Mouse (Mus musculus) urinary bladder, postnatal 14 days (tissue): ENCODE results near the gene Cyp2u1.
A peak's percentile ranks its signal among the peaks of the same experiment; 100 is the strongest.

Experiments used
- DNase-seq: peaks from one replicate; pipeline ENCODE4 v3.0.0; 2021; ENCODE audit warnings: low spot score

The Cyp2u1 gene

GRCm38 (mm10) chr3:131255399-131255981, 47.5 kb downstream of the Cyp2u1 start:
- DNase-seq, result no peak

GRCm38 (mm10) chr3:131254991-131255390, 48.0 kb downstream of the Cyp2u1 start:
- DNase-seq, result no peak

GRCm38 (mm10) chr3:131251601-131252000, 51.4 kb downstream of the Cyp2u1 start:
- DNase-seq, result no peak

DNA sequence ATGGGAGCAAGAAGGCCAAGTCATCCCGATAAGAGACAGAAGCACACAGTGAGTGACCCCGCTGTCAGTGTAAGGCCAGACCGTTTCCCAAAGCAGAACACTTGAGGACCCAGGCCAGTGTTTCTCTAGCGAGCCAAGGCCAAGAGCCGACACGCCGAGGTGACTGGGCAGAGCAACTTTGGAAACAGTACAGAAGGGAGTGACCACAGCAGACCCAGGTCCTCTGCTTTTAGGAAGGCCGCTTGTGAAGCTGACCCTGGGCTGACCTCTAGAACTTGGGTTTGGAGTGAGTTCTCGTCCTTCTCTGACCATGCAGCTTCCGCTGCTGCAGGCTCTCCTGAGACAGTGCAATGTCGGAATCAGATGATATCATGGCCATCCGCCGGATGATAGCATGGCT, 52.0 kb downstream of the Cyp2u1 start:
- DNase-seq, result no peak

- DNase-seq, result no peak
Observed at GRCm38 (mm10) chr3:131250283-131250682, 52.7 kb downstream of the Cyp2u1 start.

GRCm38 (mm10) chr3:131248444-131248843, 54.6 kb downstream of the Cyp2u1 start:
- DNase-seq, result no peak

DNA sequence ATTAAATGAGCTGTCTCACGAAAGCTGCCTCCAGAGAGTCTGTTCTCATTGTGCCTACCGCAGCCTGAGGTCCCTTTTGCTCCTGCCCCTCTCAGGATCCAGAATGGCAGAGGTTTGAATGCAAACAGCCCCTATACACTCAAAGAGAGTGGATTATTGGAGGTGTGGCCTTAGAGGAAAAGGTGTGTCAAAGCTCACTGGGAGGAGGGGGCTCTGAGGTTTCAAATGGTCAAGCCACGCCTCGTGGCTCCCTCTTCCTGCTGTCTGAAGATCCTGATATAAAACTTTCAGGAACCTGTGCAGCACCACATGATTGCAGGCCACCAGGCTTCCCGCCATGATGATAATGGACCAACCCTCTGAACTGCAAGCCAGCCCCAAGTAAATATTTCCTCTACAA, 55.2 kb downstream of the Cyp2u1 start:
- DNase-seq, result no peak

DNA sequence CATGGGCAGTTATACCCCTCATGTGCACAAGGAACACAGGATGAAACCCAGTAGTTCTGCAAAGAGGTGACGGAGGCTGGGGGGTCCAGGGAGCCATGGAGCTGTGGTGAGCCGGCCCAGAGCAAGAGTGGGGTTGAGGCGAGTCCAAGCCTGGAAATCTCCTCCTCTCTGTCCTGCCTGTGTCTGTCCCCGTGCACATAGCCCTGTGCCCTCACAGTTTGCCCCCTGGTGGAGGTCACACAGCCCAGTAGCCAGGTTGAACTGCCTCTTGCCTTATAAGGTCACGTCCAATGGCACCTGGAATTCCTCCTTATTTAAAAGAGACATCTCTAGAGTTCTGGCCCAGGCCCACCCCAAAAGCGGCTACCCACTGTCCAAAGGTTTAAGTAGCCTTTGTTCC, 55.6 kb downstream of the Cyp2u1 start:
- DNase-seq, result no peak

GRCm38 (mm10) chr3:131246579-131247046, 56.4 kb downstream of the Cyp2u1 start:
- DNase-seq, result no peak

GRCm38 (mm10) chr3:131245766-131246578, 57.1 kb downstream of the Cyp2u1 start:
- peak; percentile 58 for DNase-seq
